Mouse (Mus musculus) embryonic fibroblast, embryonic 13.5 days (primary cell): ENCODE results near the gene Ccdc188. TPM values are rescaled to one million over a fixed set of nuclear protein-coding genes. Genes with fewer than 3 reads are reported as not detected.
A peak's percentile ranks its signal among the peaks of the same experiment; 100 is the strongest.

Source experiments
- H3K27ac ChIP-seq: 2 replicates; pipeline ENCODE4 v1.5.1; 2012; ENCODE audit warnings: low read length, control low read depth, inconsistent platforms; ENCODE audit not compliant: insufficient read depth
- H3K4me1 ChIP-seq: 2 replicates; pipeline ENCODE4 v1.6.1; 2011; ENCODE audit warnings: low read length; ENCODE audit not compliant: control insufficient read depth, insufficient read depth
- H3K4me3 ChIP-seq: 2 replicates; pipeline ENCODE4 v1.5.1; 2011; ENCODE audit warnings: mild to moderate bottlenecking, control low read depth, low read length; ENCODE audit not compliant: insufficient read depth
- CTCF ChIP-seq: IDR thresholded peaks from 2 replicates; pipeline ENCODE4 v1.5.1; 2011; ENCODE audit warnings: mild to moderate bottlenecking, control low read depth, low read length, moderate library complexity, borderline replicate concordance; ENCODE audit not compliant: insufficient read depth
- POLR2A ChIP-seq: IDR thresholded peaks from 2 replicates; pipeline ENCODE4 v1.6.1; 2011; ENCODE audit warnings: low read depth, mild to moderate bottlenecking, control low read depth, low read length, moderate library complexity
- polyA plus RNA-seq: library from polyadenylated mRNA; stranded (reverse); fragments of >200 nt; gene quantifications from 2 replicates; pipeline ENCODE4 v1.2.4, GENCODE M21; 2011; ENCODE audit warnings: low read depth; ENCODE audit not compliant: missing spikeins, insufficient read length

The Ccdc188 gene
- polyA plus RNA-seq, 1 experiment = not detected

DNA sequence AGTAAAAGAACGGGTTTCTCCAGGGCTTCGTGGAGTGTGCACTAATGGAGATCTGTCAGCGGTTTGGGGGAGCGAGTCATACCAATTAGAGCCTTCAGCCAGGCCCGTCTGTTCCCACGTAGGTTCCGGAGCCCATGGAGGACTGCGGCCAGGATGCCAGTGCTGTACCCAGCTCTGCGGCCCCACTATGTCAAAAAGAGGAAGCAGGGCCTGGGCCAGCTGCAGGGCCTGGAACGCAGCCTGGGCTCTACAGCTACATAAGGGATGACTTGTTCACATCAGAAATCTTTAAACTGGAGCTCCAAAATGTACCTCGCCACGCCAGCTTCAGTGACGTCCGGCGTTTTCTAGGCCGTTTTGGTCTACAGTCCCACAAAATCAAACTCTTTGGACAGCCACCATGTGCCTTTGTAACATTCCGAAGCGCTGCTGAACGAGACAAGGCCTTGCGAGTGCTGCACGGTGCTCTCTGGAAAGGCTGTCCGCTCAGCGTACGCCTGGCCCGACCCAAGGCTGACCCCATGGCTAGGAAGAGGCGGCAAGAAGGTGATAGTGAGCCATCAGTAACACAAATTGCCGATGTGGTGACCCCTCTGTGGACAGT, 31.8 kb downstream of the Ccdc188 start:
- Histone ChIP-seq H3K27ac (peak overlapping the region; percentile 86), H3K4me3 (peak overlapping the region; percentile 63), H3K4me1 (peaks cover 9% of the 10 kb centered on the region)
- no peak; the same call in 1 of the 2 replicates for TF ChIP-seq POLR2A
- TF ChIP-seq CTCF = no peak

DNA sequence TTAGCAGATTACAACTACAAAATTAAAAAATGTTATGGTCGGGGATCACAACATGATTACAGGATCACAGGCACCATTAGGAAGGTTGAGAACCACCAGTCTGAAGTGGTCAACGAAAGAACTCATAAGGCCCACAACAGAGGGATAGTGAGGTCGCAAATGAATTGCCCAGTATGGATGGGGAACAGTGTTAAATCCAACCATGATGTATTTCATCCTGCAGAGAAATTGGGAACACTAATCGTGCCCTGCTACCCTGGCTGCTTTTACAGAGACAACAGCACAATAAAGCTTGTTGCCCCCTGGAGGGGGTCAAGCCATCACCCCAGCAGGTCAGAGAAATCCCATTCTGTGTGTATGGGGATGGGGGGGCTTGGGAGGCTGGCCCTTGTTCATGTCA, 32.6 kb downstream of the Ccdc188 start:
- Histone ChIP-seq H3K4me3 (peak overlapping the region; percentile 63), H3K4me1 (peaks cover 9% of the 10 kb centered on the region; the same call in 1 of the 2 replicates), H3K27ac (no peak overlapping the region)
- TF ChIP-seq POLR2A = no peak
- TF ChIP-seq CTCF = no peak

DNA sequence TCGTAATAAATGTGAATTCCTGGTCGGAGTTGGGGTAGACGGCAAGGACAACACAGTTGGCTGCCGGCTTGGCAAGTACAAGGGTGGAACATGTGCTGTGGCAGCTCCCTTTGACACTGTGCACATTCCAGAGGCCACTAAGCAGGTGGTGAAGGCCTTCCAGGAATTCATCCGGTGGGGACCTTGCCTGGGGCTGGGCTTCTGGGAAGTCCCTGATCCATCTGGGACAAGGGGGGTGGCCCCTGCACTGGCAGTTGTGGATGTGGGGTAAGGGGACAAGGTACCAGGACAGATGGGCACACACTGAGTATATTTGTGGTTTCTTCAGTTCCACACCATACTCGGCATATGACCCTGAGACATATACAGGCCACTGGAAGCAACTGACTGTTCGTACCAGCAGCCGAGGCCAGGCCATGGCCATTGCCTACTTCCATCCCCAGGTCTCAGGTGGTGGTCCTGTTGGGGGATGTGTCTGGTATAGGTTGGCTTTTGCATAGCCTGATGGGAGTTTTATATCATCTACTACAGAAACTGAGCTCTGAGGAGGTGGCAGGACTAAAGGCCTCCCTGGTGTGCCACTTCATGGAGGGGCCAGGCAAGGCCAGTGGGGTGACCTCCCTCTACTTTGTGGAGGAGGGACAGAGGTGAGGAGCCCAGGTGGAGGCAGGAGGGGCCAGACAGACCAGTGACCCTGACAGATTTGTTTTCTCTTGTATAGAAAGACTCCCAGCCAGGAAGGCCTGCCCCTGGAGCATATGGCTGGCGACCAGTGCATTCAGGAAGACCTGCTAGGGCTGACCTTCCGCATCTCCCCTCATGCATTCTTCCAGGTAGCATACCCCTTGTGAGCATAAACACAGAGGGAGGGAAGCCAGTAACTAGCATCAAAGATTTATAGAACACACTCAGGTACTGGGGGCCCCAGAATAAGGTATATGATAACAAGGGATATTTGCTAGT, 33.4 kb downstream of the Ccdc188 start:
- peaks cover 9% of the 10 kb centered on the region; the same call in 1 of the 2 replicates for H3K4me1 ChIP-seq
- H3K27ac ChIP-seq = no peak overlapping the region
- no peak overlapping the region for H3K4me3 ChIP-seq
- no peak for TF ChIP-seq CTCF
- TF ChIP-seq POLR2A = no peak

DNA sequence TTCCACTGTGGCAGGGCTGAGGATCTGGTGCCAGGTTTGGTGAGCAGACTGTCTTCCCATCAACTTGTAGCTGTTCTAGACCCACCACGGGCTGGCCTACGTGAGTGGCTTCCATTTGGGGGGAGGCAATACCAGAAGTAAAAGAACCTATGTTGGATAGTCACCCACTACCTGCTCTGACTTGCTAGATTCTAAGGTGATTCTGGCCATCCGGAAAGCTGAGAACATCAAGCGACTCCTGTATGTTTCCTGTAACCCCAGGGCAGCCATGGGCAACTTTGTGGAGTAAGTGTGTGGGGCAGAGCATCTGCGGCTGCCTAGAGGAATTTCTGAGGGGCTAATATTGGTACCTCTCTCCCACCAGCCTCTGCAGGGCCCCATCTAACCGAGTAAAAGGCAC, 35.1 kb downstream of the Ccdc188 start:
- H3K4me1 ChIP-seq = peaks cover 6% of the 10 kb centered on the region; the same call in 1 of the 2 replicates
- no peak overlapping the region for H3K4me3 ChIP-seq
- H3K27ac ChIP-seq = no peak overlapping the region
- no peak for TF ChIP-seq POLR2A
- TF ChIP-seq CTCF = no peak

DNA sequence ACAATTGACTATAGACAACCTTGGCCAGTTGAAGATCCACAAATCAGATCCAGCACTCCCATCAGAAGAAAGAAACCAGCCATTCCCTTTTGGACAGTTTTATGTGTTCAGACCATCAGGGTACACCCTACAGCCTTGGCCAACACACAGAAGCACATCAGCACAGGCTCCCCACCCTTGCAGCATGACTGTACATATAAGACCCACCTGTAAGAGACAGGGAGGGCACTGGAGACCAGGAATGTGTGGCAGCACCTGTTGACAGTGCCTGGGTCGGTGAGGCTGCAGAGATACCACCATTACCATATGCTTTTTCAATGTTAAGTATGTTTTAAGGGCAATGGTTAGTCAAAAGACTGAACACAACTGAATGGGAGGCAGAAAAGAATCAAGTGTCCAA, 36.2 kb downstream of the Ccdc188 start:
- peaks cover 6% of the 10 kb centered on the region; the same call in 1 of the 2 replicates for H3K4me1 ChIP-seq
- no peak overlapping the region for H3K27ac ChIP-seq
- H3K4me3 ChIP-seq = no peak overlapping the region
- TF ChIP-seq POLR2A = no peak
- TF ChIP-seq CTCF = no peak

DNA sequence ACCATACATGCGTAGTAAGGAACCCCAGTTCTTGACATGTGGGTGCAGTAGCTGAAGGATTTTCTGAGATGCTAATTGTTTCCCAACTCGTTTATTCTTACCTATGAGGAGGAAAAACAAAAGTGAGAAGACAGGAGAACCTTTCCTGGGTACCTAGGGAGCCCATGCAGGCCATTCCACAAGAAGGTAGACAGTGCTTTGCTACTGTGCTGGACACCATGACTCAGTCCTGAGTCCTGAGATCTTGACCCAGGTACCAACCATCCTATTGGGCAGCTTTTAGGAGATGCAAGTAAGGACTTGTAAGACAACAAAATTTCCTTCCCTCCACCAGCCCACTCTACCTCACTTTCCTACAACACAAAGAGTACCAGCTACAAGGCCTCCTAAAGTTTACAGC, 40.5 kb downstream of the Ccdc188 start, which contains the start of gene Gm49776:
Gm49776 (minus strand) TSS at position 101 of the 400 bp plus-strand sequence.
- no peaks in the 10 kb centered on the region for H3K4me1 ChIP-seq
- no peak within 1 kb of the TSS for H3K27ac ChIP-seq
- TF ChIP-seq CTCF (no peak), POLR2A (no peak)
- H3K4me3 ChIP-seq = no peak within 1 kb of the TSS

DNA sequence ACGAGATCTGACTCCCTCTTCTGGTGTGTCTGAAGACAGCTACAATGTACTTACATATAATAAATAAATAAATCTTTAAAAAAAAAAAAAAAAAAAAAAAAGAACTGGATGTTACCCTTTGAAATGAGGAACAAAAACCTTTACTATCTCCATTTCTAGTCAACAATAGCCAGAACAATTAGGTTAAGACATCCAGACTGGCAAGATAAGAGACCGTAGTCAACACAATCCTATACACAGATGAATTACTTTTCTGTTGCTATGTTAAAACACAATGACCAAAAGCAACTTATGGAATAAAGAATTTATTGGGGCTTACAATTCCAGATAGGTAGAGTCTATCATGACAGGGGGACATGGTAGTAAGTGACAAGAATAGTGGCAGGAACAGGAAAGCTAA, 47.3 kb downstream of the Ccdc188 start:
- no peak overlapping the region for H3K4me3 ChIP-seq
- TF ChIP-seq POLR2A (no peak), CTCF (no peak)
- H3K4me1 ChIP-seq = no peaks in the 10 kb centered on the region
- no peak overlapping the region for H3K27ac ChIP-seq

DNA sequence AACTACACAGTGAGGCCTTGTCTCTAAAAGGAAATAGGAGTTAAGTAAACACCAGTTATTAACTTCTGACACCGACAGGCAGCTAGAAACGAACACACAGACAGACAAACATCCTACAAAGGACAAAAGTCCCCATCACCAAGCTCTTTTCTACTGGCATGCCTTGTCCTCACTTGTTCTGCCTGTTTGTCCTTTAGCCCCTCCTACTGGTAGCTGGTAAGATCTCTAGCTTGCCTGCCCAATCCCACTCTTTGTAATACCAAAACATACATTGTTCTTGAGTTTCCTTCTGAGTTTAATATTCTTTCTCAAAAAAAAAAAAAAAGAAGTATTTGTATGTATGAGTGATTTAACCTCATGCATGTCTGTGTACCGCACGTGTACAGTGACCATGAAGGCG, 50.5 kb downstream of the Ccdc188 start:
- Histone ChIP-seq H3K27ac (no peak overlapping the region), H3K4me3 (no peak overlapping the region), H3K4me1 (no peaks in the 10 kb centered on the region)
- TF ChIP-seq CTCF = no peak
- no peak for TF ChIP-seq POLR2A

Other genes with a start within 250 kb of the Ccdc188 start
- gene Vpreb2, start 237.5 kb upstream of the Ccdc188 start, polyA plus RNA-seq = not detected in 2 replicates
- gene Dgcr6, start 165.0 kb upstream of the Ccdc188 start, polyA plus RNA-seq = 26.1 and 34.5 TPM in 2 replicates
- gene Prodh, start 127.7 kb upstream of the Ccdc188 start, polyA plus RNA-seq = 0.70 and 0.80 TPM in 2 replicates
- 1.2 and 1.4 TPM in 2 replicates for gene Rtn4r, start 90.2 kb upstream of the Ccdc188 start, polyA plus RNA-seq
- gene Zdhhc8, start 17.3 kb downstream of the Ccdc188 start, polyA plus RNA-seq = 28.7 and 29.5 TPM in 2 replicates
- gene Trmt2a, start 30.8 kb downstream of the Ccdc188 start, polyA plus RNA-seq = 43.3 and 58.9 TPM in 2 replicates
- 296 and 323 TPM in 2 replicates for gene Ranbp1, start 30.9 kb downstream of the Ccdc188 start, polyA plus RNA-seq
- gene Gm49776, start 40.4 kb downstream of the Ccdc188 start, polyA plus RNA-seq = not detected in 2 replicates
- 47.4 and 50.6 TPM in 2 replicates for gene Dgcr8, start 71.4 kb downstream of the Ccdc188 start, polyA plus RNA-seq
- gene Tango2, start 130.2 kb downstream of the Ccdc188 start, polyA plus RNA-seq = 27.1 and 32.7 TPM in 2 replicates
- 6.7 and 8.1 TPM in 2 replicates for gene Arvcf, start 130.3 kb downstream of the Ccdc188 start, polyA plus RNA-seq
- gene Txnrd2, start 208.5 kb downstream of the Ccdc188 start, polyA plus RNA-seq = 4.6 and 7.5 TPM in 2 replicates
- 89.2 and 96.0 TPM in 2 replicates for gene Comt, start 209.0 kb downstream of the Ccdc188 start, polyA plus RNA-seq